Mouse (Mus musculus): ENCODE measurements around the gene Vkorc1l1. TPM values are rescaled to one million over a fixed set of nuclear protein-coding genes. Genes with fewer than 3 reads are reported as not detected.

Gene Vkorc1l1
- polyA plus RNA-seq, 1 experiment from 2014 or later: 40.9 TPM

GRCm38 (mm10) chr5:130010961-130011360 is 69.2 kb downstream of the Vkorc1l1 start:
- no peaks in the 10 kb centered on the region for H3K27me3 ChIP-seq
- WGBS: 96% methylated on average over 5 of the region's 5 CpGs
- peaks cover 27% of the 10 kb centered on the region for H3K36me3 ChIP-seq
- H3K9ac ChIP-seq: no peak overlapping the region
- no peak overlapping the region for H3K4me2 ChIP-seq (replicated peaks)
- peaks cover 11% of the 10 kb centered on the region for H3K9me3 ChIP-seq (replicated peaks)
- H3K27ac ChIP-seq: no peak overlapping the region
- H3K4me1 ChIP-seq: no peaks in the 10 kb centered on the region
- no peak overlapping the region for H3K4me3 ChIP-seq
- no peak for ATAC-seq (ENCODE audit: low FRiP score)

GRCm38 (mm10) chr5:130015104-130015503 is 73.3 kb downstream of the Vkorc1l1 start:
- 98% methylated on average over 3 of the region's 3 CpGs for WGBS
- Histone ChIP-seq H3K4me2 (replicated peaks) (no peak overlapping the region), H3K27me3 (no peaks in the 10 kb centered on the region), H3K4me3 (no peak overlapping the region), H3K9me3 (replicated peaks) (peaks cover 11% of the 10 kb centered on the region), H3K9ac (no peak overlapping the region), H3K27ac (no peak overlapping the region), H3K36me3 (peaks cover 26% of the 10 kb centered on the region), H3K4me1 (no peaks in the 10 kb centered on the region)
- ATAC-seq (ENCODE audit: low FRiP score): no peak

- no peak overlapping the region for H3K4me3 ChIP-seq
- no peak for ATAC-seq (ENCODE audit: low FRiP score)
- 73% methylated on average over 8 of the region's 8 CpGs for WGBS
- no peak overlapping the region for H3K27ac ChIP-seq
- H3K4me2 ChIP-seq (replicated peaks): no peak overlapping the region
- H3K9me3 ChIP-seq (replicated peaks): no peaks in the 10 kb centered on the region
- H3K27me3 ChIP-seq: no peaks in the 10 kb centered on the region
- peaks cover 13% of the 10 kb centered on the region; the same call in 1 of the 2 replicates for H3K4me1 ChIP-seq
- H3K36me3 ChIP-seq: peaks cover 8% of the 10 kb centered on the region
- H3K9ac ChIP-seq: no peak overlapping the region
These were observed 77.7 kb downstream of the Vkorc1l1 start for GRCm38 (mm10) chr5:130019461-130019860.

GRCm38 (mm10) chr5:130021361-130021966 is 79.7 kb downstream of the Vkorc1l1 start:
- 66% methylated on average over 5 of the region's 5 CpGs for WGBS
- Histone ChIP-seq H3K9ac (no peak overlapping the region; the same call in 1 of the 2 replicates), H3K27ac (no peak overlapping the region), H3K4me2 (replicated peaks) (no peak overlapping the region), H3K27me3 (no peaks in the 10 kb centered on the region), H3K4me1 (peaks cover 14% of the 10 kb centered on the region; the same call in 1 of the 2 replicates), H3K9me3 (replicated peaks) (no peaks in the 10 kb centered on the region), H3K36me3 (no peaks in the 10 kb centered on the region), H3K4me3 (no peak overlapping the region)
- no peak for ATAC-seq (ENCODE audit: low FRiP score)

GRCm38 (mm10) chr5:130022366-130022765 is 80.6 kb downstream of the Vkorc1l1 start:
- ATAC-seq (ENCODE audit: low FRiP score): no peak
- Histone ChIP-seq H3K36me3 (no peaks in the 10 kb centered on the region), H3K4me3 (no peak overlapping the region), H3K4me2 (replicated peaks) (no peak overlapping the region), H3K27me3 (no peaks in the 10 kb centered on the region), H3K9me3 (replicated peaks) (no peaks in the 10 kb centered on the region), H3K4me1 (peaks cover 14% of the 10 kb centered on the region; the same call in 1 of the 2 replicates), H3K27ac (no peak overlapping the region), H3K9ac (no peak overlapping the region)
- 81% methylated on average over 7 of the region's 7 CpGs for WGBS

GRCm38 (mm10) chr5:130023067-130023766 is 81.4 kb downstream of the Vkorc1l1 start:
- Histone ChIP-seq H3K27me3 (no peaks in the 10 kb centered on the region), H3K9ac (no peak overlapping the region), H3K9me3 (replicated peaks) (no peaks in the 10 kb centered on the region), H3K4me1 (peaks cover 14% of the 10 kb centered on the region; the same call in 1 of the 2 replicates), H3K36me3 (no peaks in the 10 kb centered on the region), H3K27ac (no peak overlapping the region), H3K4me2 (replicated peaks) (peak overlapping the region; percentile 74), H3K4me3 (no peak overlapping the region)
- ATAC-seq (ENCODE audit: low FRiP score): no peak
- WGBS: 41% methylated on average over 12 of the region's 12 CpGs

GRCm38 (mm10) chr5:130023767-130024539 is 82.2 kb downstream of the Vkorc1l1 start:
- H3K27me3 ChIP-seq: no peaks in the 10 kb centered on the region
- H3K4me3 ChIP-seq: peak overlapping the region; percentile 52
- WGBS: under 1% methylated on average over 32 of the region's 32 CpGs
- no peaks in the 10 kb centered on the region for H3K9me3 ChIP-seq (replicated peaks)
- peak overlapping the region; percentile 60; the same call in 1 of the 2 replicates for H3K27ac ChIP-seq
- H3K36me3 ChIP-seq: no peaks in the 10 kb centered on the region
- H3K4me2 ChIP-seq (replicated peaks): peak overlapping the region; percentile 74
- peak; percentile 91 for ATAC-seq (ENCODE audit: low FRiP score)
- peaks cover 14% of the 10 kb centered on the region; the same call in 1 of the 2 replicates for H3K4me1 ChIP-seq
- peak overlapping the region; percentile 58 for H3K9ac ChIP-seq

- 67% methylated on average over 5 of the region's 5 CpGs for WGBS
- ATAC-seq (ENCODE audit: low FRiP score): no peak
- Histone ChIP-seq H3K36me3 (no peaks in the 10 kb centered on the region), H3K4me1 (peaks cover 17% of the 10 kb centered on the region), H3K27me3 (no peaks in the 10 kb centered on the region), H3K4me2 (replicated peaks) (no peak overlapping the region), H3K27ac (no peak overlapping the region), H3K4me3 (no peak overlapping the region), H3K9me3 (replicated peaks) (no peaks in the 10 kb centered on the region), H3K9ac (no peak overlapping the region)
These were observed 85.4 kb downstream of the Vkorc1l1 start for GRCm38 (mm10) chr5:130027134-130027533.

GRCm38 (mm10) chr5:130027696-130028095 is 85.9 kb downstream of the Vkorc1l1 start:
- no peak for ATAC-seq (ENCODE audit: low FRiP score)
- H3K9ac ChIP-seq: no peak overlapping the region
- no peaks in the 10 kb centered on the region for H3K36me3 ChIP-seq
- no peak overlapping the region for H3K4me2 ChIP-seq (replicated peaks)
- WGBS: 86% methylated on average over 7 of the region's 7 CpGs
- no peaks in the 10 kb centered on the region for H3K27me3 ChIP-seq
- no peak overlapping the region for H3K27ac ChIP-seq
- H3K9me3 ChIP-seq (replicated peaks): no peaks in the 10 kb centered on the region
- H3K4me3 ChIP-seq: no peak overlapping the region
- peaks cover 17% of the 10 kb centered on the region for H3K4me1 ChIP-seq

GRCm38 (mm10) chr5:130029142-130029897 is 87.5 kb downstream of the Vkorc1l1 start, which contains the start of the genes Asl and Crcp:
TSS of gene Asl (minus strand) at chr5:130029247.
TSS of gene Crcp (plus strand) at chr5:130029290.
- Histone ChIP-seq H3K27me3 (no peaks in the 10 kb centered on the region), H3K4me3 (peak within 1 kb of the TSS; percentile 57), H3K9ac (peak within 1 kb of the TSS; percentile 70), H3K4me2 (replicated peaks) (peak within 1 kb of the TSS; percentile 72), H3K4me1 (peaks cover 12% of the 10 kb centered on the region), H3K27ac (peak within 1 kb of the TSS; percentile 91), H3K9me3 (replicated peaks) (no peaks in the 10 kb centered on the region), H3K36me3 (no peaks in the 10 kb centered on the region)
- ATAC-seq (ENCODE audit: low FRiP score): peak; percentile 87
- WGBS: 2% methylated on average over 50 of the region's 51 CpGs

GRCm38 (mm10) chr5:130031410-130032390 is 89.9 kb downstream of the Vkorc1l1 start:
- WGBS: 92% methylated on average over 19 of the region's 19 CpGs
- Histone ChIP-seq H3K27ac (no peak overlapping the region), H3K4me2 (replicated peaks) (no peak overlapping the region), H3K4me3 (no peak overlapping the region), H3K27me3 (no peaks in the 10 kb centered on the region), H3K36me3 (peaks cover 9% of the 10 kb centered on the region; the same call in 1 of the 2 replicates), H3K9me3 (replicated peaks) (no peaks in the 10 kb centered on the region), H3K9ac (no peak overlapping the region), H3K4me1 (peaks cover 9% of the 10 kb centered on the region)
- no peak for ATAC-seq (ENCODE audit: low FRiP score)

All from hindbrain, embryonic 12.5 days (tissue).